Mouse (Mus musculus) bone marrow, adult 2 months (tissue): ENCODE data around the gene Hist1h4k.
"Not testable (repeated sequence)": the region's sequence is repeated elsewhere in the genome, so short reads cannot be mapped to it uniquely, and the experiment has no call there.

Experiments used
- CTCF ChIP-seq: fragments of 200-500 bp; IDR thresholded peaks from 2 replicates; pipeline ENCODE4 v1.5.1; 2011; ENCODE audit warnings: low read length, control low read depth; ENCODE audit not compliant: control insufficient read depth, insufficient read depth
- POLR2A ChIP-seq: fragments of 200-500 bp; IDR thresholded peaks from 2 replicates; pipeline ENCODE4 v1.6.1; 2011; ENCODE audit warnings: low read depth, mild to moderate bottlenecking, control low read depth, low read length, borderline replicate concordance; ENCODE audit not compliant: control insufficient read depth

GRCm38 (mm10) chr13:21721757-21722372, 28.4 kb downstream of the Hist1h4k start, which contains the start of gene Hist1h2bm:
- not testable (repeated sequence) for TF ChIP-seq CTCF
- peak; percentile 96 for TF ChIP-seq POLR2A
